Mouse (Mus musculus) olfactory bulb, adult 2 months (tissue): ENCODE measurements around the gene Tpcn2.

ENCODE experiments used
- CTCF ChIP-seq: fragments of 200-500 bp; IDR thresholded peaks from 2 replicates; pipeline ENCODE4 v1.5.1; 2012; ENCODE audit warnings: low read depth, mild to moderate bottlenecking, low read length, moderate library complexity; ENCODE audit not compliant: insufficient read depth
- POLR2A ChIP-seq: fragments of 200-500 bp; IDR thresholded peaks from 2 replicates; pipeline ENCODE4 v1.6.1; 2012; ENCODE audit warnings: mild to moderate bottlenecking, low read depth, low read length, moderate library complexity; ENCODE audit not compliant: insufficient read depth

DNA sequence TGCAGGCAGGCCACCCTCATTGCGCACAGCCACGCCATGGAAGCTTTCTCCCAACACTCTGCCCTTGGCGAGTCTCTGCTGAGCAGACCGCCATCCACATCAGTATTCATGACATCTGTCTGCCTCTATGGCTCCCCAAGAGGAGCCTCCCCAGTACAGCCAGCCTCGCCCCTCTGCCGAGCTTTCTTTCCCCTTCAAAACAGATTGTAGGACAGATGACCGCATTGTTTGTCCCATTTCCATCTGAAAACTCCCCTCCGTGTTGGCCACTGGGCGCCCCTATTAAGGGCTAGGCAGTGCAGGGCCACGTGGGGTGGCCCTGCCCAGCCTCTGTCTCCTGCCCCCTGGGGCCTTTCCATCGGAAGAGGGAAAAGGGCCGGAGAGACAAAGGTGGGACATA is 110.7 kb downstream of the Tpcn2 start:
- TF ChIP-seq CTCF = no peak
- TF ChIP-seq POLR2A = no peak
